Mouse (Mus musculus) heart, adult 2 months (tissue): ENCODE measurements around the gene Egr2.

ENCODE experiments used
- CTCF ChIP-seq: fragments of 200-600 bp; IDR thresholded peaks from 2 replicates; pipeline ENCODE4 v1.8.1; 2022; ENCODE audit warnings: antibody characterized with exemption, mild to moderate bottlenecking, moderate library complexity
- EP300 ChIP-seq: fragments of 200-500 bp; IDR thresholded peaks from 2 replicates; pipeline ENCODE4 v1.6.1; 2011; ENCODE audit warnings: low read depth, low read length, control low read depth; ENCODE audit not compliant: insufficient read depth

DNA sequence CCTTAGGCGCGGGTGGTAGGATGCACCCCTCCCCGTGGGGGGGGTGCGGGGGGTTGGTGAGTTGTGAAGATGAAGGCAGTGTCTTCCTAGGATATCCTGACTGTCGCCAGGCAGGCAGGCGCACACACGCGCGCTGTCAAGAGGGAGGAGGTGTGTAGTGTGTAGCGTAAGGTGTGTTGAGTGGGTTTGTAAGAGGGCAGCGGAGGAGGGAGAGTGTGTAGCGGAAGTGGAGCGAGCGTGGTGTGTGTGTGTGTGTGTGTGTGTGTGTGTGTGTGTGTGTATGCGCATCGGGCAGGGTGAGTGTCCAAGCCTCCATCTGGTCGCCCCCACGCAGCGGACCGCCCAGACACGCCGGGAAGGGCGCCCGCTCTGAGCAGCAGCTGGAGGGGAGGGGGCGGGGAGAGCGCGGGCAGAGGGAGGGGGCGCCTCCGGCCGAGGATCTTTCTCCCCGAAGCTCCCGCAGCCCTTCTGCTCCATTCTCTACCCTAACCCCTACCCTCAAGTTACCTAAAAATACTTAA is 1.4 kb downstream of the Egr2 start:
- TF ChIP-seq CTCF (no peak), EP300 (no peak)
